Mouse (Mus musculus) stomach, postnatal 0 days (tissue): Measurements from ENCODE around the gene A230072I06Rik. TPM values are rescaled to one million over a fixed set of nuclear protein-coding genes. Genes with fewer than 3 reads are reported as not detected.

ENCODE experiments used
- ATAC-seq: fragments of 200-750 bp; cut with Nextera tagmentation; 2 replicates; pipeline ENCODE4 v1.8.0; 2017; ENCODE audit not compliant: low FRiP score, low TSS enrichment
- DNase-seq: peaks from one replicate; pipeline ENCODE4 v3.0.0-alpha.2; 2016; ENCODE audit warnings: low spot score
- H3K27ac ChIP-seq: fragments of 300-500 bp; sonication (generic); replicated peaks from 2 replicates; pipeline ENCODE4 v1.5.1; 2014; ENCODE audit warnings: mild to moderate bottlenecking, control low read depth
- H3K27me3 ChIP-seq: fragments of 300-500 bp; sonication (generic); 2 replicates; pipeline ENCODE4 v1.6.1; 2014; ENCODE audit warnings: low read length; ENCODE audit not compliant: control insufficient read depth, insufficient read depth
- H3K36me3 ChIP-seq: fragments of 300-500 bp; sonication (generic); 2 replicates; pipeline ENCODE4 v1.6.1; 2014; ENCODE audit warnings: low read length, mixed read lengths; ENCODE audit not compliant: control insufficient read depth, insufficient read depth
- H3K4me1 ChIP-seq: fragments of 300-500 bp; sonication (generic); replicated peaks from 2 replicates; pipeline ENCODE4 v1.6.1; 2014; ENCODE audit warnings: antibody characterized with exemption; ENCODE audit not compliant: control insufficient read depth, insufficient read depth
- H3K4me2 ChIP-seq: fragments of 300-500 bp; sonication (generic); replicated peaks from 2 replicates; pipeline ENCODE4 v1.6.1; 2014; ENCODE audit warnings: low read depth, mild to moderate bottlenecking, control low read depth, moderate library complexity
- H3K4me3 ChIP-seq: fragments of 300-500 bp; sonication (generic); 2 replicates; pipeline ENCODE4 v1.5.1; 2014; ENCODE audit warnings: low read depth, low read length, control low read depth
- H3K9ac ChIP-seq: fragments of 300-500 bp; sonication (generic); 2 replicates; pipeline ENCODE4 v1.6.1; 2014; ENCODE audit warnings: mild to moderate bottlenecking, low read length, control low read depth, mixed read lengths
- H3K9me3 ChIP-seq: fragments of 300-500 bp; sonication (generic); 2 replicates; pipeline ENCODE4 v1.6.1; 2016; ENCODE audit warnings: low read length; ENCODE audit not compliant: control insufficient read depth
- CTCF ChIP-seq: IDR thresholded peaks from 2 replicates; pipeline ENCODE4 v1.5.1; 2016; ENCODE audit warnings: antibody characterized with exemption, low read depth, mild to moderate bottlenecking, moderate library complexity
- EP300 ChIP-seq: optimal IDR thresholded peaks from 2 replicates; pipeline ENCODE3; 2016; ENCODE audit warnings: antibody characterized with exemption
- WGBS: fragments of 180-500 bp; shearing (Covaris S2); extraction: QIAGEN DNeasy Blood & Tissue Kit; methylation state at CpG from one replicate; pipeline ENCODE4 v1.1.7; 2014; 5-methylcytosine and 5-hydroxymethylcytosine counted together
- polyA plus RNA-seq: library from polyadenylated mRNA; unstranded; fragments of >200 nt; fragmentation: Nextera tagmentation; extraction: Ambion mirVana; gene quantifications from 2 replicates; pipeline ENCODE4 v1.2.1, GENCODE M21; 2015

Gene A230072I06Rik
- polyA plus RNA-seq, 1 experiment from 2014 or later, result not detected

- WGBS, result 56% methylated on average over 5 of the region's 5 CpGs
- H3K27me3 ChIP-seq, result no peaks in the 10 kb centered on the region
- no peaks in the 10 kb centered on the region for H3K36me3 ChIP-seq
- ATAC-seq (no peak), DNase-seq (no peak)
- H3K9ac ChIP-seq, result no peak overlapping the region
- H3K4me3 ChIP-seq, result no peak overlapping the region
- H3K9me3 ChIP-seq, result no peaks in the 10 kb centered on the region
- H3K4me1 ChIP-seq, result no peaks in the 10 kb centered on the region
- H3K4me2 ChIP-seq, result no peak overlapping the region
- no peak overlapping the region for H3K27ac ChIP-seq
- TF ChIP-seq EP300 (no peak), CTCF (no peak)
Measured at GRCm38 (mm10) chr8:12315177-12315576, 36.6 kb downstream of the A230072I06Rik start.

DNA sequence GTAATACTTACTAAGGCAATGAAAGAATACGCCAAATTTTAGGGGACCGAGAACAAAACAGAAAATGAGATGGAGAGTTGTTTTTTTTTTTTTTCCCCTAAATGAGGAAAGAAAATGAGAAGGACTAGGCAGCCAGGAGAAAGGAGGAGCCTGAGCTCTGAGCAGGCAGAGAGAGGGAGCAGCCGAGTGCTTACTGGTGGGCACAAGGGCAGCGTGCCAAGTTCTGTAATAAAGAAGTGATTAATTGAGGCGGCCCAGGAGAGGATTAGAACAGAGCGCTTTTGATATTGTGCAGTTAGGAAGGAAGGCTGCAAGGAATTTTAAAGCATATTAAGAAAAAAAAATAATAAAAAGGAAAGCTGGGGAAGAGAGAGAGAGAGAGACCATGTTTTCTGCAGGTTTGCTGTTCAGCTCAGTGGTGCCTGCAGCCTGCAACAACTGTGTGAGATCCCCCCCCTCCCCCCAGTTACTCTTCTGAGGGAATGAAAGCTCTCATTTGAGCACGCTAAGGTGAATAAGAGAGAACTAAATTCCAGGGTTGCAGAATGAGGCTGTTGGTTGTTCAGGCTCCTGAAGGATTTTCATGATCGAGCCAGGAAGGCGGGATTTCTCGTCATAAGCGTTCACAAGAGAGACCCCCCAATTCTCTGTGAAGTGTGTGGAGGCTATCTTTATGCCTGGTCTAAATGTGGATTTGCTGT is 41.3 kb downstream of the A230072I06Rik start:
- TF ChIP-seq CTCF (no peak), EP300 (no peak)
- H3K27me3 ChIP-seq, result no peaks in the 10 kb centered on the region
- WGBS, result 41% methylated on average over 11 of the region's 11 CpGs
- H3K4me2 ChIP-seq, result no peak overlapping the region
- no peaks in the 10 kb centered on the region for H3K4me1 ChIP-seq
- H3K36me3 ChIP-seq, result no peaks in the 10 kb centered on the region
- DNase-seq (no peak), ATAC-seq (no peak)
- no peak overlapping the region for H3K4me3 ChIP-seq
- no peaks in the 10 kb centered on the region for H3K9me3 ChIP-seq
- no peak overlapping the region for H3K27ac ChIP-seq
- H3K9ac ChIP-seq, result no peak overlapping the region

GRCm38 (mm10) chr8:12322071-12322470 is 43.5 kb downstream of the A230072I06Rik start:
- 60% methylated on average over 6 of the region's 6 CpGs for WGBS
- Histone ChIP-seq H3K27ac (no peak overlapping the region), H3K9ac (no peak overlapping the region), H3K4me1 (no peaks in the 10 kb centered on the region), H3K4me2 (no peak overlapping the region), H3K9me3 (no peaks in the 10 kb centered on the region), H3K36me3 (no peaks in the 10 kb centered on the region), H3K4me3 (no peak overlapping the region), H3K27me3 (no peaks in the 10 kb centered on the region)
- DNase-seq (no peak), ATAC-seq (no peak)
- TF ChIP-seq CTCF (no peak), EP300 (no peak)

DNA sequence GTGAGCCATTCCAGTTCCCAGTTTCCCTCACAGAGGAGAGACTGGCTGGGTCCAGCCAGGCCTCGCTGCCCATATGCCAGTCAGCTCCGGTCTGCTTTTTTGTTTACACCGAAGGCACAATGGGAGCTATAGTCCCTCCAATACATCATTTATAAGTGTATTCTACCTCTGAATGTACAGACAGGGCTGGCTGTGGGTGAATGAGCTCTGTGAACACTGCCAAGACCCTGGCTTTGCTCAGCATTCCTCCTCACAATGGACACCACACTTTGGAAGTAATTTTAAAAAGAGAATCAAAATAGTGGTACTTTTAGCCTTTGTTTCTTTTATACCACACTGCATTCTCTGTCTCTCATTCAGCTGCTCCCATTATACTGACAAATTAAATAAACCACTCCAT is 44.6 kb downstream of the A230072I06Rik start:
- WGBS, result 68% methylated on average over 3 of the region's 3 CpGs
- H3K36me3 ChIP-seq, result no peaks in the 10 kb centered on the region
- H3K9me3 ChIP-seq, result no peaks in the 10 kb centered on the region
- DNase-seq, result no peak
- H3K4me2 ChIP-seq, result no peak overlapping the region
- no peak for ATAC-seq
- no peak for TF ChIP-seq CTCF
- no peaks in the 10 kb centered on the region for H3K4me1 ChIP-seq
- no peaks in the 10 kb centered on the region for H3K27me3 ChIP-seq
- H3K27ac ChIP-seq, result no peak overlapping the region
- no peak overlapping the region for H3K4me3 ChIP-seq
- H3K9ac ChIP-seq, result no peak overlapping the region

- 60% methylated on average over 10 of the region's 10 CpGs for WGBS
- Histone ChIP-seq H3K9me3 (no peaks in the 10 kb centered on the region), H3K4me3 (no peak overlapping the region), H3K27ac (no peak overlapping the region), H3K4me1 (no peaks in the 10 kb centered on the region), H3K27me3 (no peaks in the 10 kb centered on the region), H3K4me2 (no peak overlapping the region), H3K9ac (no peak overlapping the region), H3K36me3 (no peaks in the 10 kb centered on the region)
- TF ChIP-seq EP300 (no peak), CTCF (no peak)
- DNase-seq (no peak), ATAC-seq (no peak)
Measured at GRCm38 (mm10) chr8:12324561-12324960, 45.9 kb downstream of the A230072I06Rik start.

DNA sequence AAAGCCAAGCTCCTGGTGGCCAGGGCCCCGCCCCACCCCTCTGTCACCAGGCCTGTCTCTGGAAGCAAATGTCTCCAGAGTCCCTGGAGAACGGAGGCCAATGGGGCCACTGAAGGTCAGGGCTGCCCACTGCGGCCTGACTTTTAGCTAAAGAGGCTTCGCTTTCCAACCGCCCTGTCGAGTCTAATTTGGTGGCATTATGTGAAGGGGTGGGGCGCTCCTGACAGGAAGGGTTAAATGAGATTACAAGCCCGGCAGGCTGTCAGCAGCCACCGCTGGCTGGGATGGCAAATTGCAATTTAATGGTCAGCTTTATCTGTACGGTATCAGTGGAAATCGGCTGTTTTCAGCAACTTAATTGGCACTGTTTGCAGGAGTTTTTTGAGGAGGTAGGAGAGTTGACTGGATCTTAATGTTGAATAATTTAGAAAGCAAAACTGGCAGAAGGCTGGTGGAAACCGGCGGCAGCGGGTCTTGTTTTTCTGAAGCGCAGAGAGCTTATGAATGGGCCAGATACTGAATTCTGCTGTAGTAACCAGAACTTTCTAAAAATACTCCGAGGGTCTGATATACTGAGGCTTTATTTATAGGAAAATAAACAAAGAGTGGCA is 46.5 kb downstream of the A230072I06Rik start:
- Histone ChIP-seq H3K36me3 (no peaks in the 10 kb centered on the region), H3K4me3 (no peak overlapping the region), H3K27me3 (no peaks in the 10 kb centered on the region), H3K4me1 (no peaks in the 10 kb centered on the region), H3K9me3 (no peaks in the 10 kb centered on the region), H3K27ac (no peak overlapping the region), H3K9ac (no peak overlapping the region), H3K4me2 (no peak overlapping the region)
- ATAC-seq (no peak), DNase-seq (no peak)
- 41% methylated on average over 16 of the region's 16 CpGs for WGBS
- TF ChIP-seq CTCF (no peak), EP300 (no peak)
